Mouse (Mus musculus): ENCODE measurements around the gene Zbtb22. TPM values are rescaled to one million over a fixed set of nuclear protein-coding genes. Genes with fewer than 3 reads are reported as not detected.

The Zbtb22 gene
- polyA plus RNA-seq, 1 experiment = 14.8 TPM

- Histone ChIP-seq H3K27ac (ENCODE audit: insufficient read depth, low read length) (peak overlapping the region; percentile 88), H3K9me3 (replicated peaks; ENCODE audit: control insufficient read depth, insufficient read depth, low read length, poor library complexity, severe bottlenecking) (no peaks in the 10 kb centered on the region), H3K36me3 (ENCODE audit: control insufficient read depth, insufficient read depth, low read length, poor library complexity, severe bottlenecking) (peaks cover 21% of the 10 kb centered on the region), H3K27me3 (ENCODE audit: control insufficient read depth, insufficient read depth, low read length, poor library complexity, severe bottlenecking) (no peaks in the 10 kb centered on the region), H3K4me3 (ENCODE audit: low read depth, low read length) (peak overlapping the region; percentile 83), H3K4me1 (ENCODE audit: control insufficient read depth, insufficient read depth, low read length) (peaks cover 3% of the 10 kb centered on the region), H3K9ac (ENCODE audit: low read depth, poor library complexity, severe bottlenecking) (peak overlapping the region; percentile 60)
- TF ChIP-seq EP300 (IDR thresholded peaks at IDR 0.05; ENCODE audit: insufficient read depth, low read depth, low read length) (0 out of 2 replicates have a peak, but pooled peaks have one; percentile 23), CTCF (IDR thresholded peaks at IDR 0.05; ENCODE audit: low read depth, low read length) (no peak), POLR2A (IDR thresholded peaks at IDR 0.05; ENCODE audit: insufficient read depth, low read length) (no peak)
These were observed 7.2 kb upstream of the Zbtb22 start for GRCm38 (mm10) chr17:33908331-33909076.

- Histone ChIP-seq H3K27me3 (ENCODE audit: control insufficient read depth, insufficient read depth, low read length, poor library complexity, severe bottlenecking) (no peaks in the 10 kb centered on the region), H3K9me3 (replicated peaks; ENCODE audit: control insufficient read depth, insufficient read depth, low read length, poor library complexity, severe bottlenecking) (no peaks in the 10 kb centered on the region), H3K9ac (ENCODE audit: low read depth, poor library complexity, severe bottlenecking) (peak within 1 kb of the TSS; percentile 89), H3K36me3 (ENCODE audit: control insufficient read depth, insufficient read depth, low read length, poor library complexity, severe bottlenecking) (peaks cover 29% of the 10 kb centered on the region), H3K27ac (ENCODE audit: insufficient read depth, low read length) (peak within 1 kb of the TSS; percentile 88), H3K4me1 (ENCODE audit: control insufficient read depth, insufficient read depth, low read length) (peaks cover 3% of the 10 kb centered on the region), H3K4me3 (ENCODE audit: low read depth, low read length) (peak within 1 kb of the TSS; percentile 98)
- TF ChIP-seq EP300 (IDR thresholded peaks at IDR 0.05; ENCODE audit: insufficient read depth, low read depth, low read length) (no peak), POLR2A (IDR thresholded peaks at IDR 0.05; ENCODE audit: insufficient read depth, low read length) (peak; percentile 86), CTCF (IDR thresholded peaks at IDR 0.05; ENCODE audit: low read depth, low read length) (no peak)
These were observed 6.4 kb upstream of the Zbtb22 start, which contains the start of gene Daxx for GRCm38 (mm10) chr17:33909077-33909868. TSS of gene Daxx (plus strand) at chr17:33909414.

GRCm38 (mm10) chr17:33909869-33910250 is 5.8 kb upstream of the Zbtb22 start:
- H3K36me3 ChIP-seq (ENCODE audit: control insufficient read depth, insufficient read depth, low read length, poor library complexity, severe bottlenecking) = peaks cover 29% of the 10 kb centered on the region
- no peaks in the 10 kb centered on the region for H3K27me3 ChIP-seq (ENCODE audit: control insufficient read depth, insufficient read depth, low read length, poor library complexity, severe bottlenecking)
- peaks cover 3% of the 10 kb centered on the region for H3K4me1 ChIP-seq (ENCODE audit: control insufficient read depth, insufficient read depth, low read length)
- peak overlapping the region; percentile 89 for H3K9ac ChIP-seq (ENCODE audit: low read depth, poor library complexity, severe bottlenecking)
- H3K9me3 ChIP-seq (replicated peaks; ENCODE audit: control insufficient read depth, insufficient read depth, low read length, poor library complexity, severe bottlenecking) = no peaks in the 10 kb centered on the region
- peak overlapping the region; percentile 68 for H3K27ac ChIP-seq (ENCODE audit: insufficient read depth, low read length)
- no peak for TF ChIP-seq EP300 (IDR thresholded peaks at IDR 0.05; ENCODE audit: insufficient read depth, low read depth, low read length)
- no peak for TF ChIP-seq CTCF (IDR thresholded peaks at IDR 0.05; ENCODE audit: low read depth, low read length)
- TF ChIP-seq POLR2A (IDR thresholded peaks at IDR 0.05; ENCODE audit: insufficient read depth, low read length) = no peak
- peak overlapping the region; percentile 98 for H3K4me3 ChIP-seq (ENCODE audit: low read depth, low read length)

GRCm38 (mm10) chr17:33910346-33911051 is 5.2 kb upstream of the Zbtb22 start:
- Histone ChIP-seq H3K4me1 (ENCODE audit: control insufficient read depth, insufficient read depth, low read length) (peaks cover 3% of the 10 kb centered on the region), H3K9ac (ENCODE audit: low read depth, poor library complexity, severe bottlenecking) (peak overlapping the region; percentile 89), H3K27ac (ENCODE audit: insufficient read depth, low read length) (peak overlapping the region; percentile 54), H3K36me3 (ENCODE audit: control insufficient read depth, insufficient read depth, low read length, poor library complexity, severe bottlenecking) (peaks cover 29% of the 10 kb centered on the region), H3K9me3 (replicated peaks; ENCODE audit: control insufficient read depth, insufficient read depth, low read length, poor library complexity, severe bottlenecking) (no peaks in the 10 kb centered on the region), H3K4me3 (ENCODE audit: low read depth, low read length) (peak overlapping the region; percentile 98), H3K27me3 (ENCODE audit: control insufficient read depth, insufficient read depth, low read length, poor library complexity, severe bottlenecking) (no peaks in the 10 kb centered on the region)
- peak; percentile 16 for TF ChIP-seq CTCF (IDR thresholded peaks at IDR 0.05; ENCODE audit: low read depth, low read length)
- TF ChIP-seq EP300 (IDR thresholded peaks at IDR 0.05; ENCODE audit: insufficient read depth, low read depth, low read length) = no peak
- TF ChIP-seq POLR2A (IDR thresholded peaks at IDR 0.05; ENCODE audit: insufficient read depth, low read length) = no peak

DNA sequence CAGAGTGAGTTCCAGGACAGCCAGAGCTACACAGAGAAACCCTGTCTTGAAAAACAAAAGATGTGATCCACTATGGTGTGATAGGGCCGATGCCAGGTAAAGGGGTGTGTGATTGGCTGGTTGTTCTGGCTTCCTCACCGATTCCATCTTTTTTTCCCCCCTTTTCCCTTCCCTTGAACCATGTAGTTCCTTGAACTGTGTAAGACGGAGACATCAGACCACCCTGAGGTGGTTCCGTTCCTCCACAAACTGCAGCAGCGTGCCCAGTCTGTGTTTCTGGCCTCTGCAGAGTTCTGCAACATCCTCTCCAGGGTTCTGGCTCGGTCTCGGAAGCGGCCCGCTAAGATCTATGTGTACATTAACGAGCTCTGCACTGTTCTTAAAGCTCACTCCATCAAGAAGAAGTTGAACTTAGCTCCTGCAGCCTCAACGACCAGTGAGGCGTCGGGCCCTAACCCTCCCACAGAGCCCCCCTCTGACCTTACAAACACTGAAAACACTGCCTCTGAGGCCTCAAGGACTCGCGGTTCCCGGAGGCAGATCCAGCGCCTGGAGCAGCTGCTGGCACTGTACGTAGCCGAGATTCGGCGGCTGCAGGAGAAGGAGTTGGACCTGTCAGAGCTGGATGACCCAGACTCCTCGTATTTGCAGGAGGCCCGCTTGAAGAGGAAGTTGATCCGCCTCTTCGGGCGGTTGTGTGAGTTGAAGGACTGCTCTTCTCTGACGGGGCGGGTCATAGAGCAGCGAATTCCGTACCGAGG is 4.5 kb upstream of the Zbtb22 start:
- Histone ChIP-seq H3K27me3 (ENCODE audit: control insufficient read depth, insufficient read depth, low read length, poor library complexity, severe bottlenecking) (no peaks in the 10 kb centered on the region), H3K36me3 (ENCODE audit: control insufficient read depth, insufficient read depth, low read length, poor library complexity, severe bottlenecking) (peaks cover 29% of the 10 kb centered on the region), H3K4me3 (ENCODE audit: low read depth, low read length) (peak overlapping the region; percentile 26), H3K27ac (ENCODE audit: insufficient read depth, low read length) (peak overlapping the region; percentile 44), H3K9me3 (replicated peaks; ENCODE audit: control insufficient read depth, insufficient read depth, low read length, poor library complexity, severe bottlenecking) (no peaks in the 10 kb centered on the region), H3K4me1 (ENCODE audit: control insufficient read depth, insufficient read depth, low read length) (peaks cover 3% of the 10 kb centered on the region), H3K9ac (ENCODE audit: low read depth, poor library complexity, severe bottlenecking) (peak overlapping the region; percentile 22)
- TF ChIP-seq POLR2A (IDR thresholded peaks at IDR 0.05; ENCODE audit: insufficient read depth, low read length) (no peak), CTCF (IDR thresholded peaks at IDR 0.05; ENCODE audit: low read depth, low read length) (no peak), EP300 (IDR thresholded peaks at IDR 0.05; ENCODE audit: insufficient read depth, low read depth, low read length) (no peak)
